Mouse (Mus musculus) small intestine, adult 2 months (tissue): ENCODE measurements around the gene Klk13.

ENCODE experiments used
- CTCF ChIP-seq: fragments of 200-500 bp; IDR thresholded peaks from 2 replicates; pipeline ENCODE4 v1.5.1; 2012; ENCODE audit warnings: low read depth, mild to moderate bottlenecking, control low read depth, inconsistent platforms, low read length, moderate library complexity, mixed read lengths; ENCODE audit not compliant: insufficient replicate concordance, insufficient read length; ENCODE audit errors: extremely low read depth
- POLR2A ChIP-seq: fragments of 200-500 bp; IDR thresholded peaks from 2 replicates; pipeline ENCODE4 v1.6.1; 2012; ENCODE audit warnings: low read depth, mild to moderate bottlenecking, control low read depth, inconsistent platforms, low read length, moderate library complexity

DNA sequence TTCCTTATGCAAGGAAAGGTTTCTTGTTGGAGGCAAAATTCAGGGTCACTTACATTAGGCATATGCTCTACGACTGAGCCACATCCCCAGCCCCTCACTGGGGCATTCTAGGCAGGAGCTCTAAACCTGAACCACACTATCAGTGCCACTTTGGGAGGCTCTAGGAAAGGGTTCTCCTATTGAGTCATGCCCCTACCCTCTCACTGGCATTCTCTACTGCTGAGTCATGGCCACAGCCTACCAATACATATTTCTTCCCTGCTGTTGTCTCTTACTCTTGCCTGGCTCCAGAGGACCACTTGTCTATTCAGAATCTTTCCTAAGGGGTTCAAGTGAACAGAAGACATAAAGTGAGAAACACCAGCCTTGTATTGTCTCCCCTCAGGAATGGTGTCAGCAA lies 49.6 kb upstream of the Klk13 start:
- no peak for TF ChIP-seq CTCF
- no peak for TF ChIP-seq POLR2A
